Mouse (Mus musculus): ENCODE measurements around the gene Klhl2.

GRCm38 (mm10) chr8:64781947-64782346 is 67.9 kb downstream of the Klhl2 start:
- TF ChIP-seq POLR2A (IDR thresholded peaks at IDR 0.05; ENCODE audit: insufficient read length, low read depth) (no peak), TCF12 (IDR thresholded peaks at IDR 0.05; ENCODE audit: insufficient read depth, poor library complexity, severe bottlenecking) (no peak), MYOD1 (IDR thresholded peaks at IDR 0.05; ENCODE audit: control insufficient read depth in 1 of 3, insufficient read length in 2 of 3, low read depth in 2 of 3) (no peak), E2F4 (IDR thresholded peaks at IDR 0.05; ENCODE audit: insufficient read depth) (no peak), MYOG (IDR thresholded peaks at IDR 0.05; ENCODE audit: control insufficient read depth in 1 of 3, insufficient read depth in 1 of 3, insufficient read length in 2 of 3, low read depth in 2 of 3) (no peak), MAX (IDR thresholded peaks at IDR 0.05; ENCODE audit: low read depth) (no peak)
